Mouse (Mus musculus) cerebellum, adult 9-10 months (tissue): Measurements from ENCODE around the gene Bud23.
A peak's percentile ranks its signal among the peaks of the same experiment; 100 is the strongest.
"Not testable (repeated sequence)": the region's sequence is repeated elsewhere in the genome, so short reads cannot be mapped to it uniquely, and the experiment has no call there.

Source experiments
- DNase-seq: peaks from one replicate; pipeline ENCODE4 v3.0.0; 2022

The Bud23 gene

GRCm38 (mm10) chr5:135064909-135065446 lies at the start of gene Bud23:
Gene Bud23 (minus strand): TSS chr5:135064959.
- not testable (repeated sequence) for DNase-seq

GRCm38 (mm10) chr5:135113782-135114181 lies 49.0 kb upstream of the Bud23 start:
- no peak for DNase-seq

- DNase-seq: no peak
Observed at GRCm38 (mm10) chr5:135109976-135110375, 45.2 kb upstream of the Bud23 start.

DNA sequence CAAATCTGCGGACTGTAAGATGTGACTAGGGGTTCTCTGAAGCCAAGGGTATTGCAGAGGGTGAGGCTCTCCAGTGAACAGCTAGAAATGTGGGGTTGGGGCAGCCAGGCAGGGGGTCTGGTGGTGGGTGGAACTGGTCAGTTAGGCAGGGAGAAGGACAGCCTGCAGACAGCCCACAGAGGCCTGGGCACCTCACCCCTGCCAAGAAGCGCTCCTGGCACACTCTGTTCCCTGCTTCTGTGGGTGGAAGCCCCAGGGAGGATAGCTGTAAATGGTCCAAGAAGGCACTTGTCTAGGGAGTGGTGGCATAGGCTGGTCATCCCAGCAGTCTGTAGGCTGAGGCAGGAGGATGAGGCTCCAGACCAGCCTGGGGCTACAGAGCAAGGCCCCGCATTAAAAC lies 44.7 kb upstream of the Bud23 start:
- DNase-seq: no peak

DNA sequence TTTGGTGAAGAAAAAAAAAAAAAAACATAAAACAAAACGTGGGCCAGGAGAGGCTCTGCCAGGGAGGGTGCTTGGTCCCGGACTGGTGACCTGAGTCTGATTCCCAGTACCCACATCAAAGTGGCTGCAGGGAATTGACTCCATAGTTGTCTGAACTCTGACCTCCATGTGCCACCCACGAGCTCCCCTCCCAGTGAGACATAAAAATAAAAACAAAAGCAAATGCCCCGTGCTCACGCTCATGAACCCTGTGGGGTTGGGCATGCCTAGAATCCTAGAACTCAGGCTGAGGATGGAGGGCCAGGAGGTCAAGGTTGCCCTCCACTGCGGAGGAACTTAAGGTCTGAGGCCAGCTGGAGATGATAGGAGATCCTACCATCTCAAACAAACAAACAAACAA lies 44.3 kb upstream of the Bud23 start:
- no peak for DNase-seq

- peak; percentile 50 for DNase-seq
Observed at GRCm38 (mm10) chr5:135107521-135108501, 43.1 kb upstream of the Bud23 start.

GRCm38 (mm10) chr5:135106758-135107256 lies 42.0 kb upstream of the Bud23 start:
- peak; percentile 36 for DNase-seq

- no peak for DNase-seq
Observed at GRCm38 (mm10) chr5:135103999-135104660, 39.4 kb upstream of the Bud23 start.

- no peak for DNase-seq
Observed at GRCm38 (mm10) chr5:135100981-135101380, 36.2 kb upstream of the Bud23 start.

DNA sequence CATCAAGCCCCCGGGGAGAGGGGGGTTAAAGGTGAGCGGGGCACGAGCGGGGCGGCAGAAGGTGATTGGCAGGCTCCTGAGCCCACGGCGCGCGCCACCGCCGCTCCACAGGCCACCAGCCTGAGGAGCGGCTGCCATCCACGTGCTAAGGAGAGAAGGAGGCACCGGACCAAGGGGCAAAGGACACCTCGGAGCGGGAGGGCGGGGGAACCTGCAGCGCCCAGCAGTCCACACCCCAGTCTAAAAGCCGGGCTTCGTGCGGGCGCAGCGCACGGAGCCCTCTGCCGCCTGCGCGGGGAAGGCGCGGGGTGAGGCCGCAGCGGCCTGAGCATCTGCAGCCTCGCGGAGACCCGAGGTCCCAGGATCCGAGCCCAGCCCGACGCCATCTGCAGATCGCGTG lies 24.9 kb upstream of the Bud23 start, which contains the start of gene Mlxipl:
Gene Mlxipl (plus strand): TSS at position 238 of the 400 bp plus-strand sequence.
- no peak for DNase-seq

DNA sequence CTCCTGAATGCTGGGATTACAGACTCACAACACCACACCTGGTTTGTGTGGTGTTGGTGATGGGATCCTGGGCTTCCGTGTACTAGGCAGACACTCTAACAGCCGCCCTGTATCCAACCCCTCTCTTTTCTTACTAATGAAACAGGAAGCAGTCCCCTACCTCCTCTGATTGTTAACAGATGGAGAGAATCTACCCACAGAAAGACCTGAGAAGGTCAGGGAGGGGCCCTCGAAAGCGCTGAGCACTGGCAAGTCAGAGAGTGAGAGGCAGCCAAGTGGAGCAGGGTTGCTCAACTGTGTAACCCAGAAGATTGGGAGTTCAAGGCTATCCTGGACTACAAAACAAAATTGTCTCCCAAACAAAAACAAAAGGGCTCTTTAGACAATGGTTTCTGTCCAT lies 22.1 kb upstream of the Bud23 start:
- no peak for DNase-seq

GRCm38 (mm10) chr5:135080539-135080938 lies 15.8 kb upstream of the Bud23 start:
- DNase-seq: no peak

GRCm38 (mm10) chr5:135079578-135079977 lies 14.8 kb upstream of the Bud23 start:
- no peak for DNase-seq

GRCm38 (mm10) chr5:135078482-135078810 lies 13.7 kb upstream of the Bud23 start:
- peak; percentile 70 for DNase-seq

GRCm38 (mm10) chr5:135077564-135078481 lies 13.1 kb upstream of the Bud23 start, which contains the start of gene Vps37d:
Gene Vps37d (minus strand): TSS chr5:135078266.
- peak; percentile 93 for DNase-seq

DNA sequence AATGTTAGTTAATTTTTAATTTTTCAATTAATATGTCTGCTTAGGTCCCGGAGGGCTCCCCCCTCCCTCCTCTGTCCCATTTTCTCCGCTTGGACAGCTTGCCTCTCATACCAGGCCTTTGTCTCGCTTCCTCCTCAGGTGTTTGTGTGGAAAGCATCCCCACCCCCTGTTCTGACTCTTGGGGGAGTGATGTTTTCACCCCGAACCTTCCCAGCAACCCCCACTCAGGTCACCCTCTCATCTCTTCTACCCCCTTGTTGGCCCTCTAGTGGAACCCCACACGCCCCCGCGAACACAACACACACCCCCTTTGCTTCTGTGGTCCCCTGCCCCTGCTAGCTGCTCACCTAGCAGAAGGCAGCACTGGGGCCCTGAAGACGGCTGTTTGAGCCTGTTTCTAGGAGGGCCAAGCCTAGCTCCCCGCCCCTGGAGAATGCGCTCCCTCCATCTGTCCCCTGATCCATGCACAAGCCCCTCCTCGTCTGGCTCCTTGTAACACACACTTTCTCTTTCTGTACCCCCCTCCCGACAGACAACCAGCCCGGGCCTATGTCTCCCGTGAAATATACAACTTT lies 12.3 kb upstream of the Bud23 start:
- no peak for DNase-seq

DNA sequence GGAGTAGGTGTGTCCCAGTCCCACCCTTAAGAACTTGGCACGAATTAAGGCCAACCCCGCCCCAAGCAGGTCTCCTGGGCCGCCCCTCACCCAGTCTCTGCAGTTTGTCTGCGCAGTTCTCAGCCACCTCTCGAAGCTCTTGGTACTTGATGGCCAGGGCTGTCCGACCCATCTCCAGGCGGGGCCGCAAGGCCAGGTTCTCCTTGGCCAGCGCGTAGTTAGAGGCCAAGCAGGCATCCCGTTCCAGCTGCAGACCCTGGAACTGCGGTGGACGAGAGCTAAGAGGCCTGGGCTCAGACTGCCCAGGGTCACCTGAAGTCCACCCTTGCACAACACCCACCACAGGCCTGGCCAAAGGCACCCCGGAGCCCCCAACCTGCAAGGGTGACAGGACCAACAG lies 11.6 kb upstream of the Bud23 start:
- no peak for DNase-seq

DNA sequence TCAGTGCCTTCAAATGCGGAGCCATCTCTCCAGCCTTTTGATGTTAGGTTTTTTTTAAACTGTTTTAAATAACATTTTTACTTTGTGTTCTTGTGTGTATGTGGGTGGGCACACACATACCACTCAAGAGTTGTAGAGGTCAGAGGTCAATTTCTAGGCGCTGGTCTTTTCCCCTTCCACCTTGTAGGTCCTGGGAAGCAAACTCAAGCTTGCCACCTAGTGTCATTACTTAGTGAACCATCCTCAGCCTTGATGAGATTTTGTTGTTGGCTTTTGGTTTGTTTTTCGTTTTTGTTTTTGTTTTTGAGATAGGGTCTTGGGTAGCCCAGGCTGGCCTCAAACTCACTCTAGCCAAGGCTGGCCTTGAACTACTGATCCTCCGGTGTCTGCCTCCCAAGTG lies 10.9 kb upstream of the Bud23 start:
- DNase-seq: no peak

DNA sequence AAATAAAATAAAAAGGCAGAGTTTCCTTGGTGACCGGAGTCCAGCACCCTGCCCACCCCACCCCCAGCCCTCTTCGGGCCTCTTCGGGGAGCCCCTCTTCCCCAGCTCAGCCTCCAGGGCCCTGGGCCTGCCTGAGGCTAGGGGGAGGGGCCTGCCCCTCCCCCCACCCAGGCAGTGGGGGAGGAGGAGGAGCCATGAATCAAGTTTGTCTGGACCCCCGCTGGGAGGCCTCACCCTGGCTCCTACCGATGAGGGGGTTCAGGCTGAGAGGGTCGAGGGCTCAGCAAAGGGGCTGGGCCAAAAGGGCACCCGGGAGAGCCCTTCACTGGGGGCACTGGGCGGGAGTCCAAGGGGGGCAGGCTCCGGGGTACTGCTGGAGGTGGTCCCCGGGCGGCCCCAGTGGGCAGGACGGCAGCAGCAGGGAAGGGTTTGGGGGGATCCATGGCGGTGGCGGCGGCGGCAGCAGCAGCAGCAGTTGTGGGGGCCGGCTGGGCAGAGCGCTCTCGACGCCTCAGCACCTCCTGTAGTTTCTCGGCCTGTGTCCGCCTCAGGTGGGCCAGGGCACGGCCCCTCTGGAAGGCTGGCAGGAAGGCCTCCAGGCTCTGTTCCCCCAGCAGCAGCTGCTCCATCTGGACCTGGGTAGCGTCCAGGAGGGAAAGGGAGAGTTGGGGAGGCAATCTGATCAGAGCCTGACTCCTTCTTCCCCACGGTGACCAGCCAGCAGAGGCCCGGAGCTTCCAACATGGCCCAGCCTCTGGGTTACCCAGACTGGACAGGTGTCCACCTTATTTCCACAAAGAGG lies 8.8 kb upstream of the Bud23 start:
- DNase-seq: no peak

DNA sequence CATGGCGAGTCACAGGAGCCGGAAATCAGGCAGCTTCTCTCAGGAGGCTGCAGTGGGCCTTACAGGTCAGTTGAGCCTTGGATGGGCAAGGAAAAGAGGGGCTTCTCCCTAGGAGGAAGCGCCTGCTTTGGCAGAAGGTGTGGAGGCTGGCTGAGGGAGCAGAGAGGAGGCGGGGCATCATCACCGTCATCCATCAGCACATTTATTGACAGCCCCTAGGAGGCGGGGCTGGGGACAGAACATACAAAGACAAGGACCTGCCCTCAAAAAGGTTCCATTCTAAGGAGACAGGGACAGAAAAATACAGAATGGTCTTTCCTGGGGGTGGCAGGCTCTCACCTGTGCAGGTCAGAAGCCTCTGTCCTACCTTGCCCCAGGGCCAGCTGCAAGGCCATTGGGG lies 8.0 kb upstream of the Bud23 start:
- no peak for DNase-seq

DNA sequence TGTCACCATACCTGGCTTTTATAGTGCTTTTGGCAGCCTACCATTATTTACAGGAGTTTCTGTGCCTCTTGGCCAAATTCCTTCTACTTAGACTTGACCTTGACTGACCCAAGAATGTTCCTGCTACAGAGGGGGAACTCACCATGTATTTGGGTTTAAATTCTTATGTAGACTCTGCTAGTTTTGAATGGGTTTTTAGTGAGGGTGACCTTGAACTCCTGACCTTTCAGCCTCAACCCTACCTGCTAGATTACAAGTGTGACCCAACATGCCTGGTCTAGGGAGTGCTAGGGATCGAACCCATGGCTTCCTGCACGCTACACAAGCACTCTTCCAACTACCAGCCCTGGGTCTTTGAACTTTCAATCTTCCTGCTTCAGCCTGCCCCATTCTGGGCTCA lies 7.3 kb upstream of the Bud23 start:
- DNase-seq: no peak
